Mouse (Mus musculus) hindbrain, embryonic 13.5 days (tissue): Measurements from ENCODE around the gene Ncbp3. TPM values are rescaled to one million over a fixed set of nuclear protein-coding genes. Genes with fewer than 3 reads are reported as not detected.

Experiments
- ATAC-seq: fragments of 200-750 bp; cut with Nextera tagmentation; 2 replicates; pipeline ENCODE4 v1.8.0; 2017; ENCODE audit warnings: moderate TSS enrichment; ENCODE audit not compliant: low FRiP score
- H3K27ac ChIP-seq: fragments of 300-500 bp; sonication (generic); 2 replicates; pipeline ENCODE4 v1.5.1; 2015; ENCODE audit warnings: inconsistent platforms, mild to moderate bottlenecking, moderate library complexity
- H3K27me3 ChIP-seq: fragments of 300-500 bp; sonication (generic); 2 replicates; pipeline ENCODE4 v1.6.1; 2015; ENCODE audit warnings: mild to moderate bottlenecking, inconsistent platforms
- H3K36me3 ChIP-seq: fragments of 300-500 bp; sonication (generic); 2 replicates; pipeline ENCODE4 v1.6.1; 2015; ENCODE audit warnings: mild to moderate bottlenecking, inconsistent platforms
- H3K4me1 ChIP-seq: fragments of 300-500 bp; sonication (generic); replicated peaks from 2 replicates; pipeline ENCODE4 v1.6.1; 2015; ENCODE audit warnings: inconsistent platforms
- H3K4me2 ChIP-seq: fragments of 300-500 bp; sonication (generic); 2 replicates; pipeline ENCODE4 v1.6.1; 2015; ENCODE audit warnings: inconsistent platforms, mild to moderate bottlenecking, moderate library complexity
- H3K4me3 ChIP-seq: fragments of 300-500 bp; sonication (generic); 2 replicates; pipeline ENCODE4 v1.5.1; 2015; ENCODE audit warnings: mild to moderate bottlenecking, inconsistent platforms
- H3K9ac ChIP-seq: fragments of 300-500 bp; sonication (generic); 2 replicates; pipeline ENCODE4 v1.6.1; 2015; ENCODE audit warnings: mild to moderate bottlenecking, inconsistent platforms
- H3K9me3 ChIP-seq: fragments of 300-500 bp; sonication (generic); 2 replicates; pipeline ENCODE4 v1.6.1; 2016; ENCODE audit warnings: inconsistent platforms
- WGBS: fragments of 180-500 bp; shearing (Covaris S2); methylation state at CpG from one replicate; pipeline ENCODE4 v1.1.7; 2015; 5-methylcytosine and 5-hydroxymethylcytosine counted together
- polyA plus RNA-seq: library from polyadenylated mRNA; unstranded; fragments of >200 nt; fragmentation: Nextera tagmentation; extraction: Ambion mirVana; gene quantifications from 2 replicates; pipeline ENCODE4 v1.2.1, GENCODE M21; 2015

The Ncbp3 gene
- polyA plus RNA-seq, 1 experiment from 2014 or later, result 12.5 TPM

DNA sequence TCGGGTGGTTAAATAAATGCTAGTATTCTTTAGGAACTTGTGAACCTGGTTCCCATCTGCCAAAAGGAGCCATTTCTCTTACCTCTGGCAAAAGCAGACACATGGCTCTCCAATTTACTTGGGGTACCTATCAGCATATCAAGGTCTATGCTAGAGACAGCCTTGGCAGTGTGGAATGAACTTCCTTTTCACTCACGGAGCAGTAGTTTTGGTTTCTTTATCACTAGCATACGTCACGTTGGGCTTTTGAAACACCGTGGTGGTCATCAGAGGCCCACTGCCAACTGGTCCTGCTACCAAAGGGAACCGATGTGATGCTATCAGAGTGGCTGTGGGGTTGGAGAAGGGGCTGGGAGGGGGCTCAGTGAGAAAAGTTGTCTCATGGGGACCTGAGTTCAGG is 85.4 kb downstream of the Ncbp3 start:
- Histone ChIP-seq H3K4me1 (peaks cover 22% of the 10 kb centered on the region), H3K27me3 (no peaks in the 10 kb centered on the region), H3K4me2 (no peak overlapping the region), H3K36me3 (peaks cover 11% of the 10 kb centered on the region; the same call in 1 of the 2 replicates), H3K9me3 (no peaks in the 10 kb centered on the region), H3K4me3 (no peak overlapping the region), H3K9ac (no peak overlapping the region), H3K27ac (no peak overlapping the region)
- no peak for ATAC-seq
- 96% methylated on average over 6 of the region's 6 CpGs for WGBS

DNA sequence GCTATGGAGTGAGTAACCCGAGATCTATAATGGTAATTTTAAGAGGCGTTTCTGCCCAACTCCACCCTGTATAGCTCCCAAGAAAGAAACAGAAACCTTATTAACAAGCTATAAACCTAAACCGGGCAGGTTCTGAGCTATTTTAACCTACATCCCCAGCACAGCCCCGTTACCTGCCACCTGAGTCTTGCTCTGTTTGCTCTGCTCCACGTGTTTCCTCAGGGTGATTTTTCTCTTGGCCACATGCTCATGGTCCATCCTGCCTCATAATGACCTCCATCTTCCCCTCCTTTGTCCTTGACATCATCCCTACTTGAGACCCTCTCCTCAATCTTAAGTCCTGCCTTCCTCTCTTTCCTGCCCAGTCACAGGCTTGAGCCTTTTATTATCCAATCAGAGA is 86.6 kb downstream of the Ncbp3 start:
- no peaks in the 10 kb centered on the region for H3K9me3 ChIP-seq
- H3K27me3 ChIP-seq, result no peaks in the 10 kb centered on the region
- no peak for ATAC-seq
- no peak overlapping the region for H3K4me2 ChIP-seq
- WGBS, result 95% methylated on average over 5 of the region's 5 CpGs
- H3K36me3 ChIP-seq, result peaks cover 11% of the 10 kb centered on the region; the same call in 1 of the 2 replicates
- H3K9ac ChIP-seq, result no peak overlapping the region
- no peak overlapping the region for H3K4me3 ChIP-seq
- peaks cover 27% of the 10 kb centered on the region for H3K4me1 ChIP-seq
- no peak overlapping the region for H3K27ac ChIP-seq

DNA sequence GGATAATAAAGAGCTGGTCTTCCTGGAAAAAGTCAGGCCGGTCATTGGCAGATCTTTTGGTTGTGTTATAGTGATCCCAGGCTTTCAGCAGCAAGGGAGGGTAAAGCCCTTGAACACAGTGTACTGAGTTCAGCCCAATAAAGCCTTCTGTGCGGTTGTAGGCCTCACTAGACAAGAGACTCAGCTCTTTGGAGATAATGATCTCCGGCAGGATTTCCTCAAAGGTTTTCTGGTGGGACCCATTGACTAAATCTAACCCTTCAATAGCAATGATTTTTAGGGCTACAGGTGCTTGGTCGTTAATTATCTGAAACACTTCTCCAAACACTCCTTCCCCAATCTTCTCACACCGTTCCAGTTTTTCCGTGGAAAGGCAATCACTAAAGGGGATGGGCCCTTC is 89.0 kb downstream of the Ncbp3 start:
- Histone ChIP-seq H3K4me2 (peak overlapping the region; percentile 90), H3K4me3 (peak overlapping the region; percentile 76), H3K36me3 (peaks cover 11% of the 10 kb centered on the region; the same call in 1 of the 2 replicates), H3K27ac (no peak overlapping the region), H3K9ac (0 out of 2 replicates have a peak overlapping the region, but pooled peaks have one; percentile 79), H3K9me3 (no peaks in the 10 kb centered on the region), H3K4me1 (peaks cover 27% of the 10 kb centered on the region), H3K27me3 (no peaks in the 10 kb centered on the region)
- 93% methylated on average over 6 of the region's 6 CpGs for WGBS
- no peak for ATAC-seq

DNA sequence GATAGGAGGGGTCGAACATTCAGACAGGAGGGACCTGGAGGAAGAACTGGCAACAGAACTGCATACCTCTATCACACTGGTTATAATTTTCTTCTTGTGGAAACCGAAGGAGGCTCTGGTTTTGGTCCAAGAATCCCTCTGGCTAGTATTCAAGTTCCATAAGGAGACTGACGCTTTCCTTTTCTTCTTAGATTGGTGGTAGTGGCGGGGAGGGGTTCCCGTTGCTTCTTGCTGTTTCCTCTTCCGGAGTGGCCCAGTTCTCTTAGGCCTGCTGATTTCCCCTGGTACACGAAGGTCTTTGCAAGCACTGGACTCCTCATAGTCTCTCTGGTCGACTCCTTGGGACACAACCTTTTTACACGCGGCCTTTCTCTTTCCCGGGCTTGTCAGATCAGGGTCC is 89.5 kb downstream of the Ncbp3 start:
- WGBS, result 43% methylated on average over 11 of the region's 11 CpGs
- peaks cover 11% of the 10 kb centered on the region; the same call in 1 of the 2 replicates for H3K36me3 ChIP-seq
- no peak for ATAC-seq
- peaks cover 27% of the 10 kb centered on the region for H3K4me1 ChIP-seq
- H3K4me2 ChIP-seq, result peak overlapping the region; percentile 90
- peak overlapping the region; percentile 79 for H3K9ac ChIP-seq
- H3K27ac ChIP-seq, result no peak overlapping the region
- peak overlapping the region; percentile 76 for H3K4me3 ChIP-seq
- no peaks in the 10 kb centered on the region for H3K27me3 ChIP-seq
- H3K9me3 ChIP-seq, result no peaks in the 10 kb centered on the region

DNA sequence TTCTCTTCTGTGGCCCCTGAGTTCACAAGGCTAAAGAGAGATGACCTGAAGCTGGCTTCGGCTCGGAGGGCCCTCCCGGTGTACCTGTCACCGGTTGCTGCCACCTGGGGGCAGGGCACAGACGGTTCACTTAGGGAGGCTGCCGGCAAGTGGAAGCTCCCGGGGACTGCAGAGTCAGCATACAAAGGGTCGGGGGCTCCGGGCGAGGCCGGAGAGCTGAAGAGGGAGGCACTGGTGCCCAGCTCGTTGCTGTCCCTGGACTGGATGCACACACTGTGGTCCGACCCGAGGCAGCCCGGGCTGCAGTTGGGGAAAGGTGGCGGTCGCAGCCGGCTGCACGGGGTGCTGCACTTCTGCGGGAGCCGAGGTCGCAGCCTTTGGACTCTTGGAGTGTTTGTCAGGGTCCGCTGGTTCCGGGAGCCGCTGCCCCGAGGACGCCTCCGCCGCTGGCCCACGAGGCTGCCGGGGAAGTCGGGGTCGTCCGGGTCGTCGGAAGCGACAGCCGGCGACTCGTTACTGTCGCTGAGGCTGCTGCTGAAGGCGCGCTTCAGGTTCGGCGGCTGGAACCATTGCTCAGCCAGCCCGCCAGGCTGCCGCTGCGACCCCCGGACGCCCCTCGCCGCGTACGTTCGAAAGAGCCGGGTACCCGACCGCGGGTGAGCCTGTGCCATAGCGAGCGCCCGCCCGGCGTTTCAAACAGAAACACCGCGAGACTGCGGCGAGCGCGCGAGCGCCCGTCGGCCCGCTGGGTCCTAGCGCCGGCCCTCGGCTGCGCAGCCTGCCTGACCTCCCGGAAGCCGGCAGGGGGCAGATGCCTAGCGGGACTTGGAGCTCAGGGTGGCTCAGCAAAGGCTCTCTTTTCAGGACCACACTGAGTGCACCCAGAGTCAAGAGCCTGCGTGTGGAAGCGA is 90.3 kb downstream of the Ncbp3 start, which contains the start of gene Haspin:
Gene Haspin, minus strand, starts transcription at position 704 of the 911 bp plus-strand sequence.
- Histone ChIP-seq H3K27me3 (no peaks in the 10 kb centered on the region), H3K9me3 (no peaks in the 10 kb centered on the region), H3K4me2 (peak within 1 kb of the TSS; percentile 90), H3K4me3 (peak within 1 kb of the TSS; percentile 76), H3K27ac (no peak within 1 kb of the TSS), H3K9ac (peak within 1 kb of the TSS; percentile 79), H3K36me3 (peaks cover 5% of the 10 kb centered on the region; the same call in 1 of the 2 replicates), H3K4me1 (peaks cover 27% of the 10 kb centered on the region)
- peak; percentile 97 for ATAC-seq
- under 1% methylated on average over 84 of the region's 84 CpGs for WGBS

Other genes with a start within 250 kb of the Ncbp3 start
- 1.3 and 1.4 TPM in 2 replicates for gene Atp2a3, start 86.6 kb upstream of the Ncbp3 start, polyA plus RNA-seq
- gene P2rx1, start 48.7 kb upstream of the Ncbp3 start, polyA plus RNA-seq, result 0.65 TPM in 2 replicates
- 21.5 and 23.1 TPM in 2 replicates for gene Camkk1, start 28.8 kb upstream of the Ncbp3 start, polyA plus RNA-seq
- 0.13 and 0.27 TPM in 2 replicates for gene Itgae, start 42.8 kb downstream of the Ncbp3 start, polyA plus RNA-seq
- gene Haspin, start 90.5 kb downstream of the Ncbp3 start, polyA plus RNA-seq, result 3.7 and 3.8 TPM in 2 replicates
- gene P2rx5, start 112.6 kb downstream of the Ncbp3 start, polyA plus RNA-seq, result 0.28 and 0.42 TPM in 2 replicates
- 120 and 136 TPM in 2 replicates for gene Emc6, start 129.3 kb downstream of the Ncbp3 start, polyA plus RNA-seq
- gene Tax1bp3, start 129.3 kb downstream of the Ncbp3 start, polyA plus RNA-seq, result 180 and 185 TPM in 2 replicates
- 21.5 and 22.8 TPM in 2 replicates for gene Ctns, start 151.3 kb downstream of the Ncbp3 start, polyA plus RNA-seq
- 2.0 and 2.3 TPM in 2 replicates for gene Shpk, start 151.7 kb downstream of the Ncbp3 start, polyA plus RNA-seq
- 0.41 and 0.86 TPM in 2 replicates for gene Trpv1, start 186.5 kb downstream of the Ncbp3 start, polyA plus RNA-seq
- gene Trpv3, start 219.6 kb downstream of the Ncbp3 start, polyA plus RNA-seq, result 0.06 and 0.18 TPM in 2 replicates